In genomic region chr15:102546677-102547427, GRCm38 (mm10) we compare ENCODE assay signal across 10 mouse cellular contexts. TPM values are rescaled to one million over a fixed set of nuclear protein-coding genes. Genes with fewer than 3 reads are reported as not detected.
DNase-seq lines count a peak whose midpoint lies in the region; ATAC-seq lines count a peak whose summit lies in the region.
"Had no signal": no experiment of that assay in that cellular context is flagged by ENCODE, and none has a peak within 500 bp of the region (broad histone marks: within the 10 kb centered on the region; RNA-seq: fewer than 3 reads in every experiment).

No protein-coding gene starts in this region.

- no peak for ATAC-seq in megakaryocyte, adult 5-6 weeks (ENCODE audit: poor library complexity, severe bottlenecking)

- H3K27me3 ChIP-seq in heart, embryonic 10.5 days (ENCODE audit: insufficient read depth, poor library complexity, severe bottlenecking): no peaks in the 10 kb centered on the region
- H3K27me3 ChIP-seq: liver, embryonic 15.5 days had no signal

- no peak overlapping the region; the same call in 1 of the 2 replicates for H3K27ac ChIP-seq in heart, embryonic 10.5 days
- H3K27ac ChIP-seq: liver, embryonic 15.5 days had no signal

- H3K36me3 ChIP-seq in heart, embryonic 10.5 days: peaks cover 74% of the 10 kb centered on the region

- peak; percentile 81 to 82 for DNase-seq in heart, adult 18-20 months
- no peak for DNase-seq in heart, embryonic 10.5 days (ENCODE audit: low spot score)
- peak; percentile 100 for DNase-seq in brain, adult 2 months (ENCODE audit: low read depth, low spot score)
- DNase-seq in frontal cortex, postnatal 14 days (ENCODE audit: low spot score in 2 of 2): peak; percentile 59 to 64
- DNase-seq in kidney, postnatal 14 days: peak; percentile 58
- DNase-seq in lung, postnatal 10 days: peak; percentile 74
- no peak for DNase-seq in spleen, postnatal 14 days (ENCODE audit: low spot score in 2 of 2)

- no peak overlapping the region for H3K4me3 ChIP-seq in heart, embryonic 10.5 days
- H3K4me3 ChIP-seq: liver, embryonic 15.5 days had no signal

- no peaks in the 10 kb centered on the region for H3K9me3 ChIP-seq in heart, embryonic 10.5 days
- H3K9me3 ChIP-seq: liver, embryonic 15.5 days had no signal

- 82% methylated on average over 3 of the region's 3 CpGs for WGBS in heart, embryonic 10.5 days

- H3K4me1 ChIP-seq in heart, embryonic 10.5 days: no peaks in the 10 kb centered on the region
- H3K4me1 ChIP-seq: liver, embryonic 15.5 days had no signal

RNA-seq across cellular contexts. Expression of gene Npff, which starts 22.1 kb away (rescaled TPM):
- total RNA-seq in heart, adult 18-20 months (2021): under 1 TPM; 0.87 to 0.92 TPM
- 0.88 and 0.99 TPM in 2 replicates for polyA plus RNA-seq in heart, embryonic 10.5 days (2016; fragmentation: Nextera tagmentation; extraction: Ambion mirVana)
- 2.8 and 5.0 TPM in 2 replicates for total RNA-seq in megakaryocyte, adult 5-6 weeks (2015)
- 0.81 TPM in 1 of 2 replicates, not detected in the other for total RNA-seq in megakaryocyte, adult 5-6 weeks (2017)

RNA-seq across cellular contexts. Expression of gene Tarbp2, which starts 28.9 kb away (rescaled TPM):
- 10 to 100 TPM; 40.1 to 43.0 TPM for total RNA-seq in heart, adult 18-20 months (2021)
- polyA plus RNA-seq in heart, embryonic 10.5 days (2016; fragmentation: Nextera tagmentation; extraction: Ambion mirVana): 127 and 140 TPM in 2 replicates
- total RNA-seq in megakaryocyte, adult 5-6 weeks (2015): 10.7 and 14.1 TPM in 2 replicates
- total RNA-seq in megakaryocyte, adult 5-6 weeks (2017): 19.4 and 21.2 TPM in 2 replicates

RNA-seq across cellular contexts. Expression of gene Map3k12, which starts 30.0 kb away (rescaled TPM):
- 1 to 10 TPM; 1.8 to 2.3 TPM for total RNA-seq in heart, adult 18-20 months (2021)
- polyA plus RNA-seq in heart, embryonic 10.5 days (2016; fragmentation: Nextera tagmentation; extraction: Ambion mirVana): 17.9 and 19.7 TPM in 2 replicates
- 0.09 and 0.27 TPM in 2 replicates for total RNA-seq in megakaryocyte, adult 5-6 weeks (2015)
- 0.33 and 0.85 TPM in 2 replicates for total RNA-seq in megakaryocyte, adult 5-6 weeks (2017)

RNA-seq across cellular contexts. Expression of gene Gm10337, which starts 43.3 kb away (rescaled TPM):
- total RNA-seq in heart, adult 18-20 months (2021): not detected
- not detected in 2 replicates for polyA plus RNA-seq in heart, embryonic 10.5 days (2016; fragmentation: Nextera tagmentation; extraction: Ambion mirVana)
- total RNA-seq in megakaryocyte, adult 5-6 weeks (2015): not detected in 2 replicates
- not detected in 2 replicates for total RNA-seq in megakaryocyte, adult 5-6 weeks (2017)
- total RNA-seq: common myeloid progenitor, adult 5-6 weeks had no signal
- polyA plus RNA-seq: liver, embryonic 15.5 days had no signal

Comparison
In these comparisons a context has a peak if more than half of its experiments do, and no peak if none do; other contexts are left out.
1. DNase-seq: peak in heart, adult 18-20 months (2 of 2), brain, adult 2 months (single experiment), frontal cortex, postnatal 14 days (2 of 2), kidney, postnatal 14 days (single experiment) and lung, postnatal 10 days (single experiment); none in heart, embryonic 10.5 days (single experiment) and spleen, postnatal 14 days (0 of 2).